Mouse (Mus musculus): ENCODE data around the gene Atp2a1.

DNA sequence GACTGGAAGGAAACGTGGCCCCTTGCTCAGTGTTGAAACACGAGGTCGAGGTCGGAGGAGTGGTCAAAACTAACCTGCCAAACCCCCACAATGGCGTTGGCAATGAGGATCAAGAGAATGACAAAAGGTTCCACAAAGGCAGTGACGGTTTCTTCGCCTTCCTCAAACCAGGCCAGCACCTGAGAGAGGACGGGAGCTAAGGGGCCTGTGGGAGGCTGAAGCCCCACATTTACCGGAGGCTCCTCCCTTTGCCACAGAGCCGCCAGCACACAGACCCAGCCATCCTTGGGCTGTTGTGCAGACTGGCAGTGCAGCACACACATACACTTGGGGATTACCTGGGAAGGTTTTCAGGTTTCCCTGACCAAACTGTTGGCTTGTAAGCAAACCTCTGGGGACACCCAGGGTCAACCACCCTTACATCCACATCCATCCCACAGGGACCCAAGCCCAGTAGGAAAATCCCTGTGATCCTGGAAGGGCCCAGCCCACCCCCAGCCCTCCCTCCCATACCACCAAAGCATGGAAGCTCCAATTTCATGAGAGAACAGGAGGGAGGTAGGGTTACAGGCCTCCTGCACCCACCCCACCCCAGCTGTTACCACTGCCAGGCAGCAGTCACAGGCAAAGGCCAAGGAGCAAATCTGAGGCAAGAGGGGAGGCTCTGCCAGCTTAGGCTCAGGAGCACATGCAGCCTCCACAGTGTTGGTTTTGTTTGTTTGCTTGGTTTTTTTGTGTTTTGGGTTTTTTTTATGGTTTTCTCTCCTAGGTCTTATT lies 2.1 kb downstream of the Atp2a1 start:
- TF ChIP-seq POLR2A (IDR thresholded peaks at IDR 0.05; ENCODE audit: low read depth, low read length) (no peak), CTCF (IDR thresholded peaks at IDR 0.05; ENCODE audit: extremely low read depth, insufficient read depth, insufficient read length, insufficient replicate concordance) (no peak)
